Mouse (Mus musculus) kidney, postnatal 0 days (tissue): ENCODE measurements around the gene Yaf2. TPM values are rescaled to one million over a fixed set of nuclear protein-coding genes. Genes with fewer than 3 reads are reported as not detected.

Experiments
- ATAC-seq: fragments of 200-750 bp; cut with Nextera tagmentation; replicated peaks from 2 replicates; pipeline ENCODE4 v1.8.0; 2017; ENCODE audit warnings: low read depth, moderate number of reproducible peaks, moderate TSS enrichment, moderate library complexity; ENCODE audit not compliant: low FRiP score
- DNase-seq: peaks from one replicate; pipeline ENCODE4 v3.0.0-alpha.2; 2016; ENCODE audit warnings: low spot score
- H3K27ac ChIP-seq: fragments of 300-500 bp; sonication (generic); 2 replicates; pipeline ENCODE4 v1.5.1; 2014; ENCODE audit warnings: mild to moderate bottlenecking
- H3K27me3 ChIP-seq: fragments of 300-500 bp; sonication (generic); 2 replicates; pipeline ENCODE4 v1.6.1; 2014; ENCODE audit warnings: low read length, mixed read lengths; ENCODE audit not compliant: insufficient read depth
- H3K36me3 ChIP-seq: fragments of 300-500 bp; sonication (generic); 2 replicates; pipeline ENCODE4 v1.6.1; 2014; ENCODE audit warnings: low read length, mixed read lengths; ENCODE audit not compliant: insufficient read depth
- H3K4me1 ChIP-seq: fragments of 300-500 bp; sonication (generic); replicated peaks from 2 replicates; pipeline ENCODE4 v1.6.1; 2014; ENCODE audit warnings: antibody characterized with exemption, low read length, mixed read lengths; ENCODE audit not compliant: insufficient read depth
- H3K4me2 ChIP-seq: fragments of 300-500 bp; sonication (generic); 2 replicates; pipeline ENCODE4 v1.6.1; 2014; ENCODE audit warnings: mild to moderate bottlenecking, low read length, moderate library complexity, mixed read lengths
- H3K4me3 ChIP-seq: fragments of 300-500 bp; sonication (generic); replicated peaks from 2 replicates; pipeline ENCODE4 v1.5.1; 2014; ENCODE audit warnings: low read depth, low read length
- H3K9ac ChIP-seq: fragments of 300-500 bp; sonication (generic); 2 replicates; pipeline ENCODE4 v1.6.1; 2014; ENCODE audit warnings: low read depth, low read length
- H3K9me3 ChIP-seq: fragments of 300-500 bp; sonication (generic); replicated peaks from 2 replicates; pipeline ENCODE4 v1.6.1; 2016; ENCODE audit warnings: low read length, inconsistent platforms, mixed read lengths
- CTCF ChIP-seq: IDR thresholded peaks from 2 replicates; pipeline ENCODE4 v1.5.1; 2016; ENCODE audit warnings: antibody characterized with exemption, low read depth, mild to moderate bottlenecking, moderate library complexity
- WGBS: fragments of 180-500 bp; shearing (Covaris S2); extraction: QIAGEN DNeasy Blood & Tissue Kit; methylation state at CpG from one replicate; pipeline ENCODE4 v1.1.7; 2014; 5-methylcytosine and 5-hydroxymethylcytosine counted together
- polyA plus RNA-seq: library from polyadenylated mRNA; unstranded; fragments of >200 nt; fragmentation: Nextera tagmentation; extraction: Ambion mirVana; gene quantifications from 2 replicates; pipeline ENCODE4 v1.2.1, GENCODE M21; 2015

Gene Yaf2
- polyA plus RNA-seq, 1 experiment from 2014 or later = 105 TPM

DNA sequence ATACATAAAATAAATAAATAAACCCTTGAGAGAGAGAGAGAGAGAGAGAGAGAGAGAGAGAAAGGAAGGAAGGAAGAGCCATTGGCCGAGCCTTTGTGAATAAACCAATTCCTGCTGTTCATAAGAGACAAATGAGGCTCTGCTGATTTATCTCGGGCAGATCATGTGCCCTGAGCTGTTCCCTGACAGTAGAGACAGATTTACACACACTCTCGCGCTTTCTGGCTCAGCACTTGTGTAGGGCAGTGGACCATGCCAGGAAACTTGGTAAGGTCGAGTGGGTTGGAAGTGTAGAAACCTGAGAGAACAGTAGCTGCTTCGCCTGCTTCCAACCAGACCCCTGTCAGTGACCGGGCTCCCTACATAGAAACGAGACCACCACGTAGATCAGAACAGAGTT, 31.8 kb upstream of the Yaf2 start:
- H3K27me3 ChIP-seq = no peaks in the 10 kb centered on the region
- ATAC-seq = peak; percentile 79
- no peaks in the 10 kb centered on the region for H3K9me3 ChIP-seq
- peak; percentile 82 for DNase-seq
- no peak for TF ChIP-seq CTCF
- 11% methylated on average over 9 of the region's 9 CpGs for WGBS
- 0 out of 2 replicates have a peak, but pooled peaks cover 3% of the 10 kb centered on the region for H3K4me1 ChIP-seq
- H3K36me3 ChIP-seq = no peaks in the 10 kb centered on the region
- H3K9ac ChIP-seq = no peak overlapping the region
- no peak overlapping the region for H3K27ac ChIP-seq
- peak overlapping the region; percentile 23 for H3K4me2 ChIP-seq
- H3K4me3 ChIP-seq = no peak overlapping the region

- no peak overlapping the region for H3K4me2 ChIP-seq
- TF ChIP-seq CTCF = no peak
- H3K4me3 ChIP-seq = no peak overlapping the region
- H3K36me3 ChIP-seq = no peaks in the 10 kb centered on the region
- no peak overlapping the region for H3K9ac ChIP-seq
- H3K4me1 ChIP-seq = 0 out of 2 replicates have a peak, but pooled peaks cover 3% of the 10 kb centered on the region
- ATAC-seq (peak; percentile 69), DNase-seq (peak; percentile 75)
- H3K9me3 ChIP-seq = no peaks in the 10 kb centered on the region
- WGBS = 51% methylated on average over 6 of the region's 6 CpGs
- no peaks in the 10 kb centered on the region for H3K27me3 ChIP-seq
- no peak overlapping the region for H3K27ac ChIP-seq
These were observed 28.8 kb upstream of the Yaf2 start for GRCm38 (mm10) chr15:93365561-93365960.

GRCm38 (mm10) chr15:93358346-93359095, 21.8 kb upstream of the Yaf2 start:
- H3K9ac ChIP-seq = no peak overlapping the region
- H3K4me3 ChIP-seq = no peak overlapping the region
- no peak for TF ChIP-seq CTCF
- H3K9me3 ChIP-seq = no peaks in the 10 kb centered on the region
- no peaks in the 10 kb centered on the region for H3K27me3 ChIP-seq
- no peak for ATAC-seq
- no peaks in the 10 kb centered on the region for H3K36me3 ChIP-seq
- 89% methylated on average over 19 of the region's 19 CpGs for WGBS
- no peak for DNase-seq
- no peaks in the 10 kb centered on the region for H3K4me1 ChIP-seq
- H3K27ac ChIP-seq = no peak overlapping the region
- no peak overlapping the region for H3K4me2 ChIP-seq

GRCm38 (mm10) chr15:93340630-93341379, 4.1 kb upstream of the Yaf2 start:
- ATAC-seq (no peak), DNase-seq (no peak)
- H3K27ac ChIP-seq = no peak overlapping the region

DNA sequence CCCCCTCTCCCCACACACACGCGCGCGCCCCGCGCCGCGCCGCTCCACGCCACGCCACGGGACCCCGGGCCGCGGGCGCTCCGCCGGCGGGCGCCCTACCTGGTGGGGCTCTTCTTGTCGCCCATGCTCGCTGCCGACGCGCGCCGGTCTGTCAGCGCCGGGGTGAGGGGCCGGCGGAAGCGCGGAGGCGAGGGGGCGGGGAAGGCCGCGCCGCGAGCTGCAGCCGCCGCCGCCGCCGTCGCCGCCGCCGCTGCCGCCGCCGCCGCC, 144 bp downstream of the Yaf2 start:
- H3K4me3 ChIP-seq = peak overlapping the region; percentile 85
- H3K9me3 ChIP-seq = no peaks in the 10 kb centered on the region
- peak overlapping the region; percentile 86 for H3K4me2 ChIP-seq
- ATAC-seq (no peak), DNase-seq (no peak)
- H3K27me3 ChIP-seq = no peaks in the 10 kb centered on the region
- WGBS = 0% methylated on average over 33 of the region's 52 CpGs
- peak overlapping the region; percentile 99 for H3K27ac ChIP-seq
- peak overlapping the region; percentile 92 for H3K9ac ChIP-seq
- H3K36me3 ChIP-seq = 0 out of 2 replicates have a peak, but pooled peaks cover 3% of the 10 kb centered on the region
- no peak for TF ChIP-seq CTCF
- peaks cover 5% of the 10 kb centered on the region for H3K4me1 ChIP-seq

More at GRCm38 (mm10) chr15:93340630-93341379, 4.1 kb upstream of the Yaf2 start:
- Histone ChIP-seq H3K9me3 (no peaks in the 10 kb centered on the region), H3K4me3 (no peak overlapping the region), H3K4me1 (no peaks in the 10 kb centered on the region; the same call in 1 of the 2 replicates), H3K36me3 (no peaks in the 10 kb centered on the region), H3K4me2 (no peak overlapping the region), H3K9ac (no peak overlapping the region), H3K27me3 (no peaks in the 10 kb centered on the region)
- no peak for TF ChIP-seq CTCF
- 83% methylated on average over 10 of the region's 10 CpGs for WGBS

DNA sequence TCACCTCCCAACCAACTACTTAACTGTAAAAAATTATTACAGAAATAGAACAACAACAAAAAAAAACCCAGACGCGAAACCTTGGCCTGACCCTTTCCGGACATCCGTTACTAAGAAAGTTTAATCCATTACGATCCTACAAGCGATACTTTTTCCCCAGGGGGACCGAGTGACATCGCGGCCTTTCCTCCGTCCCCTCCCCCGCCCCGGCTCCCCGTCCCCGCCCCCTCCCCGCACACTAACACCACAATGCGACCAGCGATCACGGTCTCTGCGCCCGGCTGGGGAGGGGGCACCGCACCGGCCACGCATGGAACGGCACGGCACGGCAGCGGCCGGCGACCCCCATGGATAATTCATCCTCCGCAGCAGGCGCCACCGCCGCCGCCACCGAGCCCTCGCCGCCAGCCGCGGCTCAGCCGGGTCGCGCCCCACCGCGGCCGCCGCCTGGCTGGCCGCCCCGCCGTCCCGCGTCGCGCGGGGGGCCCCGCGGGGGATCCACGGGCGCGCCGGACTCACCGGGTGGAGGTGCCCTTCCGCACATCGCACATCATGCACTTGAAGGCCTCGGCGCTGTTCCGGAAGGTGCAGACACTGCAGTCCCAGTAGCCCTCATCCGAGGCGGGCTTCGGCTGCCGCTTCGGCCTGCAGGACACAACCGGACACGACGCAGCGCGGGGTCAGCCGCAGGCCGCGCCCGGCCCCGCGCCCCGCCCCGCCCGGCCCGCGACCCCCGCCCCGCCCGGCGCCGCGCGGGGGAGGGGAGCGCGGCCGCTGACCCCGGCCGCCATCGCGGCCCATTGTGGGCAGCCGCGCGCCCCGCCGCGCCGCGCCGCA, 696 bp downstream of the Yaf2 start:
- Histone ChIP-seq H3K27ac (peak overlapping the region; percentile 99), H3K36me3 (0 out of 2 replicates have a peak, but pooled peaks cover 3% of the 10 kb centered on the region), H3K4me2 (peak overlapping the region; percentile 86), H3K9ac (peak overlapping the region; percentile 92), H3K27me3 (no peaks in the 10 kb centered on the region), H3K4me3 (peak overlapping the region; percentile 85), H3K4me1 (peaks cover 5% of the 10 kb centered on the region), H3K9me3 (no peaks in the 10 kb centered on the region)
- TF ChIP-seq CTCF = no peak
- WGBS = under 1% methylated on average over 54 of the region's 110 CpGs
- ATAC-seq = peak; percentile 82
- peak; percentile 78 for DNase-seq
